Mouse (Mus musculus) forebrain, embryonic 15.5 days (tissue): ENCODE measurements around the gene Gm29735. TPM values are rescaled to one million over a fixed set of nuclear protein-coding genes. Genes with fewer than 3 reads are reported as not detected.
"Not testable (repeated sequence)": the region's sequence is repeated elsewhere in the genome, so short reads cannot be mapped to it uniquely, and the experiment has no call there.

Experiments used
- ATAC-seq: fragments of 200-750 bp; cut with Nextera tagmentation; replicated peaks from 2 replicates; pipeline ENCODE4 v1.8.0; 2017; ENCODE audit warnings: mild to moderate bottlenecking, moderate TSS enrichment, moderate library complexity
- H3K27ac ChIP-seq: fragments of 300-500 bp; sonication (generic); replicated peaks from 2 replicates; pipeline ENCODE4 v1.5.1; 2015; ENCODE audit warnings: mild to moderate bottlenecking, inconsistent platforms
- H3K27me3 ChIP-seq: fragments of 300-500 bp; sonication (generic); 2 replicates; pipeline ENCODE4 v1.6.1; 2015; ENCODE audit warnings: inconsistent platforms
- H3K36me3 ChIP-seq: fragments of 300-500 bp; sonication (generic); 2 replicates; pipeline ENCODE4 v1.6.1; 2015; ENCODE audit warnings: mild to moderate bottlenecking, inconsistent platforms
- H3K4me1 ChIP-seq: fragments of 300-500 bp; sonication (generic); 2 replicates; pipeline ENCODE4 v1.6.1; 2015; ENCODE audit warnings: inconsistent platforms
- H3K4me2 ChIP-seq: fragments of 300-500 bp; sonication (generic); replicated peaks from 2 replicates; pipeline ENCODE4 v1.6.1; 2015; ENCODE audit warnings: mild to moderate bottlenecking, inconsistent platforms
- H3K4me3 ChIP-seq: fragments of 300-500 bp; sonication (generic); 2 replicates; pipeline ENCODE4 v1.5.1; 2015; ENCODE audit warnings: mild to moderate bottlenecking, inconsistent platforms
- H3K9ac ChIP-seq: fragments of 300-500 bp; sonication (generic); replicated peaks from 2 replicates; pipeline ENCODE4 v1.6.1; 2015; ENCODE audit warnings: mild to moderate bottlenecking, inconsistent platforms
- H3K9me3 ChIP-seq: fragments of 300-500 bp; sonication (generic); 2 replicates; pipeline ENCODE4 v1.6.1; 2016; ENCODE audit warnings: inconsistent platforms
- WGBS: fragments of 180-500 bp; shearing (Covaris S2); methylation state at CpG from one replicate; pipeline ENCODE4 v1.1.7; 2015; ENCODE audit warnings: mixed read lengths; 5-methylcytosine and 5-hydroxymethylcytosine counted together
- polyA plus RNA-seq: library from polyadenylated mRNA; unstranded; fragments of >200 nt; fragmentation: Nextera tagmentation; extraction: Ambion mirVana; gene quantifications from 2 replicates; pipeline ENCODE4 v1.2.1, GENCODE M21; 2015

Gm29735 gene
- not detected in 2 replicates for polyA plus RNA-seq

DNA sequence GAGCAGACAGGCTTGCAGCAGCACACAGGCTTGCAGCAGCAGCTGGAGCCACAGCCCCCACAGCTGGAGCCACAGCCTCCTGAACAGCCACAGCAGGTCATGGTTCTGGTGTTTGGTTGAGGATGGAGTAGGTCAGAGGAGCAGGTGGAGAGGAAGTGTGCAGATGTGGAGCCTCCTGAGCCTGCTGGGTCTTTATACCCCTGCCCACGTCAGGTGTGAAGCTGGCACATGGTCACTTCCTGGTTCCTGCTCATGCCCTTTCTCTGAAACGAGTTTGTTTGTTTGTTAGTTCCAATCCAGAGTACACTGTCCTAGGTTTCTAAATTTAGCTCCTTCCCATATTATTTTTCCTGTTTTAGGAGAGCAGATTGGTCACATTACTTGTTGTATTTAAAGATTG is at the start of gene Gm29735:
Gm29735 (minus strand) TSS at position 101 of the 400 bp plus-strand sequence.
- not testable (repeated sequence) for H3K9me3 ChIP-seq, H3K9ac ChIP-seq, H3K36me3 ChIP-seq, H3K4me2 ChIP-seq, H3K27me3 ChIP-seq, ATAC-seq, H3K4me1 ChIP-seq, H3K27ac ChIP-seq, H3K4me3 ChIP-seq
- 53% methylated on average over 2 of the region's 2 CpGs for WGBS

DNA sequence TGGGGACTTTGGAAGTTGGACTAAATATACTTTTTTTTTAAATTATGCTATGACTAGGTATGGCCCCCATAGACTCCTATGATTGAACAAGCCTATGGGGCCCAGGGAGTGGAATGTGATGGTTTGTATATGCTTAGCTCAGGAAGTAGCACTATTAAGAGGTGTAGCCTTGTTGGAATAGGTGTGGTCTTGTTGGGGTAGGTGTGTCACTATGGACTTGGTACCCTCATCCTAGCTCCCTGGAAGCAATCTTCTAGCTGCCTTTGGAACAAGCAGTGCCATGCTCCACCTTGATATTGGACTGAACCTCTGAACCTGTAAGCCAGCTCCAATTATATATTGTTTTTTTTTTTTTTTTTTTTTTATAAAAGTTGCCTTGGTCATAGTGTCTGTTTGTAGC is 48.6 kb upstream of the Gm29735 start:
- Histone ChIP-seq H3K4me1 (no peaks in the 10 kb centered on the region), H3K9ac (no peak overlapping the region), H3K4me3 (no peak overlapping the region), H3K9me3 (no peaks in the 10 kb centered on the region), H3K36me3 (no peaks in the 10 kb centered on the region), H3K4me2 (no peak overlapping the region), H3K27me3 (no peaks in the 10 kb centered on the region), H3K27ac (no peak overlapping the region)
- ATAC-seq, result no peak

DNA sequence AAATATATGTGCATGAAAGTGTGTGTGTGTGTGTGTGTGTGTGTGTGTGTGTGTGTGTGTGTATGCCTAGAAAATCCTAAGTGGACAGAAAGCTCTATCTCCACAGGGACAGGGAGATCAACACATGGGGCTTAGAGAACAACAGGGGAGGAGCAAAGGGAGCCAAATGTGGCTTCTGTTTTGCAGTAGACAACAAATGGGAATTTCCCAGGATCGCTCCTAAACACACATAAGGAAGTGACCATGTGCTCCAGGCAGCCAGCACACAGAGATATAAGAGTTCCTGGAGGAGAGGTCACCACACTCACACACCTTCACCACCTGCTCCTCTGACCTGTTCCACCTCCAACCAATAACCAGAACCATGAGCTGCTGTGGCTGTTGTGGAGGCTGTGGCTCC is 44.2 kb upstream of the Gm29735 start, which contains the start of gene Krtap5-3:
Krtap5-3 (plus strand) TSS at position 301 of the 400 bp plus-strand sequence.
- Histone ChIP-seq H3K4me3 (no peak within 1 kb of the TSS), H3K9ac (no peak within 1 kb of the TSS)

DNA sequence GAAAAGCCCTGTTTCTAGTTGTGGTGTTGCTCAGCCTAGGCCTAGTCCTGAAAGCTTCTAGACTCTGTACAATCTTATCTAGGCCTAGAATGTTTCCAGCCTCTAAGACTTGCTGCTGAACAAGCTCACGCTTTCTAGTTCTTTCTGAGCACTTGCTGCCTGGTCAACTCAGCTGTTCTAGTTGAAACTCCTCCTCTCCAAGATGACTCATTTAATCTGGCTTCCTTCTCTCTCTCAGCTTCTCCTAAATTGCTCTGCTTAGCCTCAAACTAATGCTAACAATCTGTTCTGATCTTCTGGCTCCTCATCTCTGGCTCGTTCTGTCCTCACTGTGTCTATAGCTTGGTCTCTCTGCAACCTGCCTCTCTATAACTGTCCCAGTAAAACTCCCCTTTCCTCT is 41.8 kb upstream of the Gm29735 start:
- H3K9me3 ChIP-seq, result no peaks in the 10 kb centered on the region
- H3K4me3 ChIP-seq, result no peak overlapping the region
- WGBS, result 82% methylated on average over 2 of the region's 2 CpGs
- no peaks in the 10 kb centered on the region for H3K4me1 ChIP-seq
- H3K4me2 ChIP-seq, result no peak overlapping the region
- H3K9ac ChIP-seq, result no peak overlapping the region
- no peaks in the 10 kb centered on the region for H3K36me3 ChIP-seq
- ATAC-seq, result no peak
- no peaks in the 10 kb centered on the region for H3K27me3 ChIP-seq
- no peak overlapping the region for H3K27ac ChIP-seq

More for the DNA sequence above, 44.2 kb upstream of the Gm29735 start, which contains the start of gene Krtap5-3:
- H3K9me3 ChIP-seq, result no peaks in the 10 kb centered on the region
- WGBS, result 76% methylated on average over 1 of the region's 1 CpGs
- H3K27me3 ChIP-seq, result no peaks in the 10 kb centered on the region
- H3K36me3 ChIP-seq, result no peaks in the 10 kb centered on the region
- ATAC-seq, result no peak
- no peaks in the 10 kb centered on the region for H3K4me1 ChIP-seq
- no peak within 1 kb of the TSS for H3K27ac ChIP-seq
- no peak within 1 kb of the TSS for H3K4me2 ChIP-seq

DNA sequence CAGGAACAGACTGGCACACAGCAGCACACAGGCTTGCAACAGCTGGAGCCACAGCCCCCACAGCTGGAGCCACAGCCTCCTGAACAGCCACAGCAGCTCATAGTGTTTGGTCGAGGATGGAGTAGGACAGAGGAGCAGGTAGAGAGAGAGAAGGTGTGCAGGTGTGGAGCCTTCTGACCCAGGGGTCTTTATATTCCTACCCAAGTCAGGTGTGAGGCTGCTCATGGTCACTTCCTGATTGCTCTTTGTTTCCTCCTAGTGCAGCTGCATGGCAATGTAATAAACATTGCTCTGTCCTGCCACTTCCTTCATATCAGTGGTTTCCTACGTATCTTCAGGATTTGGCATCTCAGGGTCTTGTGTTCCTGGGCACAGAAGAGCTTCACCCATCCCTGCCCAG is 33.4 kb upstream of the Gm29735 start, which contains the start of gene Gm10153:
Gm10153 (minus strand) TSS at position 101 of the 400 bp plus-strand sequence.
- Histone ChIP-seq H3K4me2 (no peak within 1 kb of the TSS), H3K4me1 (no peaks in the 10 kb centered on the region), H3K27me3 (no peaks in the 10 kb centered on the region), H3K27ac (no peak within 1 kb of the TSS), H3K9ac (no peak within 1 kb of the TSS), H3K4me3 (no peak within 1 kb of the TSS), H3K36me3 (no peaks in the 10 kb centered on the region), H3K9me3 (no peaks in the 10 kb centered on the region)
- no peak for ATAC-seq
- 47% methylated on average over 2 of the region's 2 CpGs for WGBS

DNA sequence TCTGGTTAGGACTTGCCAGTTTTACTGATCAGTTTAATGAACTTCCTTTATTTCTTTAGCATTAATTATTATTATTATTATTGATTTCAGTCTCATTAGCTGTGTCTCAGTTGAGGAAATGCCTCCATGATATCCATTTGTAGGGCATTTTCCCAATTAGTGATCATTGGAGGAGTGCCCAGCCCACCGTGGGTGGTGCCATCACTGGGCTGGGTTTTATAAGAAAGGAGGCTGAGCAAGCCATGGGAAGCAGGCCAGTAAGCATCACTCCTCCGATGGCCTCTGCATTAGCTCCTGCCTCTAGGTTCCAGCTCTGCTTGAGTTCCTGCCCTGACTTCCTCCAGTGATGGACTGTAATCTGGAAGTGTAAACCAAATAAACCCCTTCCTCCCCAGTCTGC is 31.2 kb upstream of the Gm29735 start:
- H3K4me1 ChIP-seq, result no peaks in the 10 kb centered on the region
- ATAC-seq, result no peak
- no peaks in the 10 kb centered on the region for H3K36me3 ChIP-seq
- no peaks in the 10 kb centered on the region for H3K27me3 ChIP-seq
- H3K9ac ChIP-seq, result no peak overlapping the region
- H3K9me3 ChIP-seq, result no peaks in the 10 kb centered on the region
- 31% methylated on average over 2 of the region's 2 CpGs for WGBS
- no peak overlapping the region for H3K4me3 ChIP-seq
- H3K27ac ChIP-seq, result no peak overlapping the region
- H3K4me2 ChIP-seq, result no peak overlapping the region

DNA sequence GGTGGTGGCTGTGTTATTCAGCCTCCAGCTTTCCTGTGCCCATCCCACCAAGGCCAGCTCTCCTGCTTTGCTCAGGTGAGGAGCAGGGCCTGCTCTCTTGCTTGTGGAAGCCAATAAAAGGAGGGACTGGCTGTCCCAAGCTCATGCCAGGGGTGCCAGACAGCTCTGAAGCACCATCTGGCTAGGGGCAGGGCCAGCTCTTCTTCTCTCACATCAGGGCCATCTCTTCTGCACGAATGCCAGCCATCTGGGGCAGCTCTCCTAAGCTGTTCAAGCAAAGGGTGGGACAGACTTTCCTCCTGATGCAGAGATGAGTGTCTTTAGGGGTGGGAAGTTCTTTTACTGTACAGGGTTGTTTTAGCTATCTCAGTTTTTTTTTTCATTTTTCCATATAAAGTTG is 24.1 kb upstream of the Gm29735 start:
- no peak overlapping the region for H3K9ac ChIP-seq
- H3K36me3 ChIP-seq, result no peaks in the 10 kb centered on the region
- H3K4me1 ChIP-seq, result no peaks in the 10 kb centered on the region
- no peaks in the 10 kb centered on the region for H3K9me3 ChIP-seq
- no peak for ATAC-seq
- H3K27me3 ChIP-seq, result no peaks in the 10 kb centered on the region
- 43% methylated on average over 1 of the region's 1 CpGs for WGBS
- H3K4me3 ChIP-seq, result no peak overlapping the region
- no peak overlapping the region for H3K4me2 ChIP-seq
- H3K27ac ChIP-seq, result no peak overlapping the region

DNA sequence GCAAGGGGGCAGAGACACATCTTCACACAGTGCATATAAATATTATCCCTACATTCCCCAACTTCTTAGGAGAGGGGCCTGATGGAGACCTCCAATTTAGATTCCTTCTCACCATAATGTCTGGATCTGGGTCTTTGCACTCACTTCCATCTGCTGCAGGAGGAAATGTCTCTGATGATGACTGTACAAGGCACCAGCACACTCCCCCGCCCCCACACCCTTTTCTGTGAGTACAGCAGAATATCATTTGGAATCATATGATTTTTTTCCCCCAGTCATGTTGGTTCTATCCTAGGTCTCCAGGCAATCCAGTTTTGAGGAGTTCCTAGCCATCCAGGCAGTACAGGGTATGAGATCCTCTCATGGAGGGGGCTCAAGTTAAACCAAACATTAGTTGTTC is 21.8 kb upstream of the Gm29735 start:
- H3K27me3 ChIP-seq, result no peaks in the 10 kb centered on the region
- no peak overlapping the region for H3K27ac ChIP-seq
- no peaks in the 10 kb centered on the region for H3K36me3 ChIP-seq
- no peak overlapping the region for H3K4me3 ChIP-seq
- no peak for ATAC-seq
- H3K9me3 ChIP-seq, result no peaks in the 10 kb centered on the region
- WGBS, result 69% methylated on average over 1 of the region's 1 CpGs
- no peaks in the 10 kb centered on the region for H3K4me1 ChIP-seq
- no peak overlapping the region for H3K9ac ChIP-seq
- no peak overlapping the region for H3K4me2 ChIP-seq

DNA sequence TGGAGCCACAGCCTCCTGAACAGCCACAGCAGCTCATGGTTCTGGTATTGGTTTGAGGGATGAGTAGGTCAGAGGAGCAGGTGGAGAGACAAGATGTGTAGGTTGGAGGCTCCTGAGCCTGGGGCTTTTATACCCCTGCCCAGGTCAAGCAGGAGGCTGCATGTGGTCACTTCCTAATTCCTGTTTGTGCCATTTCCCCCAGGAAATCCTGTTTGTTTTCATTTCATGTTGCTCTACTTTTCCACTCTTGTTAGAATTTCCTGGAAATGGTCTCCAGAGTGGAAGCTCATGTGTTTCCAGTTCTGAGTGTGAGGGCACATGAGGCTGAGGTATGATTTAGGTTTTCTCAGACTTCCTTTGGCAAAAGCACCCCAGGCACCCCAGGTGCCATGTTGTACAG is 19.0 kb upstream of the Gm29735 start, which contains the start of gene Krtap5-2:
Krtap5-2 (minus strand) TSS at position 101 of the 400 bp plus-strand sequence.
- not testable (repeated sequence) for H3K9me3 ChIP-seq, H3K4me1 ChIP-seq, ATAC-seq, H3K27ac ChIP-seq, H3K4me2 ChIP-seq, H3K4me3 ChIP-seq, H3K36me3 ChIP-seq, H3K27me3 ChIP-seq, H3K9ac ChIP-seq

DNA sequence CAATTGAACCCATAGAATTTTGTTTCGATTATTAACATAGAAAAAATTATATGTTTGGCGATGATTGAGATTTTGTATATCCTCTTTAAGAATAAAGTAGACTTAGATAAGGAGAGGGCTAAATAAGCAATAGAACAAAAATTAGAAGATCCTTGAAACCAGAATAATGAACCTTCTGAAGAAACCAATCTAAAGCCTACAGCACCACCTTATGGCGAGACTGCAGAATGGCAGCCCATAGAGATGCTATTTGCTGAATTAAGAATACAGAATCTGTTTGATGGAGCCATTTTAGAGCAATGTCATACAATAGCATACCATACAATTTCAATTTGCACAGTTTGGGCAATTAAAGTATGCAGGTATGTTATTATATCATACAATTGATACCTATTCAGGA is 12.9 kb upstream of the Gm29735 start:
- Histone ChIP-seq H3K9me3 (no peaks in the 10 kb centered on the region), H3K4me3 (no peak overlapping the region), H3K27ac (no peak overlapping the region), H3K27me3 (no peaks in the 10 kb centered on the region), H3K4me1 (no peaks in the 10 kb centered on the region), H3K36me3 (no peaks in the 10 kb centered on the region), H3K4me2 (no peak overlapping the region), H3K9ac (no peak overlapping the region)
- WGBS, result 53% methylated on average over 3 of the region's 3 CpGs
- ATAC-seq, result no peak

DNA sequence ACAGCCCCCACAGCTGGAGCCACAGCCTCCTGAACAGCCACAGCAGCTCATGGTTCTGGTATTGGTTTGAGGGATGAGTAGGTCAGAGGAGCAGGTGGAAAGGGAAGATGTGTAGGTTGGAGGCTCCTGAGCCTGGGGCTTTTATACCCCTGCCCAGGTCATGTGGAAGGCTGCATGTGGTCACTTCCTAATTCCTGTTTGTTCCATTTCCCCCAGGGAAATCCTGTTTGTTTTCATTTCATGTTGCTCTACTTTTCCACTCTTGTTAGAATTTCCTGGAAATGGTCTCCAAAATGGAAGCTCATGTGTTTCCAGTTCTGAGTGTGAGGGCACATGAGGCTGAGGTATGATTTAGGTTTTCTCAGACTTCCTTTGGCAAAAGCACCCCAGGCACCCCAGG is 8.7 kb upstream of the Gm29735 start, which contains the start of gene Gm4553:
Gm4553 (minus strand) TSS at position 101 of the 400 bp plus-strand sequence.
- H3K27me3 ChIP-seq, H3K4me1 ChIP-seq, H3K36me3 ChIP-seq, H3K27ac ChIP-seq, H3K4me2 ChIP-seq, ATAC-seq, H3K9me3 ChIP-seq, H3K4me3 ChIP-seq, H3K9ac ChIP-seq: not testable (repeated sequence)

DNA sequence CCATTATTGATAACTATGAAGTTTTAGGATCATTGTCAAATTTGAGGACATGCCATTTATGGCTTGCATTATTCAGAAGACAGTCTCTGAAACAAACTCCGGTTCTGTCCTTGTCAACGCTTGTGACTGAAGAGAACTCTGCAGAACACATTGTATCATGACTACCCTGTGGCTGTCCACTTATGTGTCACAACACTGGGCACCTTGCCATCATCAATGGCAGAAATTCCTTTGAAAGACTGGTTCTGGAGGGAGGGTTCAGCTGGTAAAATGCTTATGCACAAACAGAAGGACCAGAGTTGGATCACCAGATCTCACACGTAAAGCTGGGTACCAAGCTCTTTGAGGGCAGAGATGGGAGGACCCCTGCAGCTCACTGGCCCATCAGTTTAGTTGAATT is 2.5 kb upstream of the Gm29735 start:
- 87% methylated on average over 3 of the region's 3 CpGs for WGBS
- H3K4me2 ChIP-seq, result no peak overlapping the region
- no peaks in the 10 kb centered on the region for H3K4me1 ChIP-seq
- no peak overlapping the region for H3K4me3 ChIP-seq
- H3K36me3 ChIP-seq, result no peaks in the 10 kb centered on the region
- no peaks in the 10 kb centered on the region for H3K27me3 ChIP-seq
- no peak overlapping the region for H3K27ac ChIP-seq
- H3K9me3 ChIP-seq, result no peaks in the 10 kb centered on the region
- no peak for ATAC-seq
- no peak overlapping the region for H3K9ac ChIP-seq

DNA sequence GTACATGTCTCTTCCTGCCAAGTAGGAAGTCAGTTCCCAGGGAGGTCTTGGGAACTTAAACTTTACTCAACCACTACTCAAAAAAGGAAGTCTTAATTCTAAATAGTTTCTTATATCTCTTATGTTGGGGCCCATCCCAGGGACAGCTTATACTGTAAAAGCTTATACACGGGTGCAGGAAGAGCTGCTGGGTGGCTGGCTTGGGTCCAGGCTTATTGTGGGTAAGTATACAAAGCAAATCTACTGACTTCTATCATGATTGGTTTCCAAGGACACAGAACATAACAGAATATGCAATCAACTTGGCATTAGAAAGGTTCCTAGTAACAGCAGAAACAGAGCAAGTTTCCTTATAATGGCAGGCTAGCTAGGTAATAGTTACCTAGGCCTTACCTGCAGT is 1.6 kb downstream of the Gm29735 start:
- Histone ChIP-seq H3K4me3 (no peak overlapping the region), H3K9me3 (no peaks in the 10 kb centered on the region), H3K27me3 (no peaks in the 10 kb centered on the region), H3K9ac (no peak overlapping the region), H3K27ac (no peak overlapping the region), H3K4me1 (no peaks in the 10 kb centered on the region), H3K4me2 (no peak overlapping the region), H3K36me3 (no peaks in the 10 kb centered on the region)
- no peak for ATAC-seq
- WGBS, result 48% methylated on average over 1 of the region's 1 CpGs
